ENCODE assay signal across 24 mouse cellular contexts in genomic region chr11:120939712-120940341, GRCm38 (mm10). TPM values are rescaled to one million over a fixed set of nuclear protein-coding genes. Genes with fewer than 3 reads are reported as not detected.
A peak's percentile ranks its signal among the peaks of the same experiment; 100 is the strongest.
DNase-seq lines count a peak whose midpoint lies in the region; ATAC-seq lines count a peak whose summit lies in the region.
"Had no signal": no experiment of that assay in that cellular context is flagged by ENCODE, and none has a peak within 500 bp of the region (broad histone marks: within the 10 kb centered on the region; RNA-seq: fewer than 3 reads in every experiment).

No protein-coding gene starts in this region.

- WGBS in liver, embryonic 11.5 days = 28% methylated on average over 5 of the region's 6 CpGs
- 19% methylated on average over 6 of the region's 6 CpGs for WGBS in liver, embryonic 12.5 days (ENCODE audit: insufficient replicate concordance)

- intact Hi-C loops in gastrocnemius, postnatal 36 days (cut with DNase I) = no loop called here
- intact Hi-C loops in heart, postnatal 10 days (cut with DNase I) = no loop called here

- H3K9me3 ChIP-seq in liver, embryonic 11.5 days (ENCODE audit: control insufficient read depth, low read length) = no peaks in the 10 kb centered on the region
- H3K9me3 ChIP-seq in liver, embryonic 12.5 days (replicated peaks) = no peaks in the 10 kb centered on the region
- H3K9me3 ChIP-seq: embryonic facial prominence, embryonic 15.5 days; G1E; kidney, embryonic 15.5 days; limb, embryonic 12.5 days; neural tube, embryonic 15.5 days had no signal

- ATAC-seq in liver, embryonic 11.5 days (replicated peaks; ENCODE audit: low FRiP score) = no peak
- ATAC-seq in liver, embryonic 12.5 days = no peak
- ATAC-seq in megakaryocyte, adult 5-6 weeks (ENCODE audit: poor library complexity, severe bottlenecking) = peak; percentile 36
- ATAC-seq: forebrain, embryonic 14.5 days; hindbrain, embryonic 16.5 days had no signal

- H3K9ac ChIP-seq in liver, embryonic 11.5 days (ENCODE audit: low read depth, low read length) = no peak overlapping the region
- H3K9ac ChIP-seq in liver, embryonic 12.5 days = no peak overlapping the region
- H3K9ac ChIP-seq: embryonic facial prominence, embryonic 15.5 days; kidney, embryonic 15.5 days; limb, embryonic 12.5 days; midbrain, embryonic 12.5 days; neural tube, embryonic 15.5 days had no signal

- H3K4me3 ChIP-seq in liver, embryonic 11.5 days (ENCODE audit: low read depth, low read length) = no peak overlapping the region
- H3K4me3 ChIP-seq in liver, embryonic 12.5 days = no peak overlapping the region
- H3K4me3 ChIP-seq: embryonic facial prominence, embryonic 15.5 days; kidney, embryonic 15.5 days; limb, embryonic 12.5 days; midbrain, embryonic 12.5 days; neural tube, embryonic 15.5 days had no signal

- H3K4me2 ChIP-seq in liver, embryonic 11.5 days = no peak overlapping the region
- no peak overlapping the region for H3K4me2 ChIP-seq in liver, embryonic 12.5 days
- H3K4me2 ChIP-seq: embryonic facial prominence, embryonic 15.5 days; kidney, embryonic 15.5 days; limb, embryonic 12.5 days; midbrain, embryonic 12.5 days; neural tube, embryonic 15.5 days had no signal

- peak; percentile 43 for DNase-seq in liver
- DNase-seq in liver, embryonic 11.5 days (ENCODE audit: low spot score) = no peak
- DNase-seq in gastrocnemius, postnatal 36 days = no peak
- DNase-seq in right cerebral cortex, adult 2 months (ENCODE audit: low spot score in 2 of 2) = no peak
- DNase-seq in heart, postnatal 10 days = no peak
- DNase-seq: adrenal gland, adult 2 months; cerebellum, adult 8-10 months; cerebellum, postnatal 36 days; embryo, embryonic 11 days; heart, adult 11 months; kidney, postnatal 36 days; lung, adult 2 months; lung, postnatal 14 days; right cerebral cortex, adult 18-20 months had no signal

- H3K4me1 ChIP-seq in liver, embryonic 11.5 days (replicated peaks; ENCODE audit: control insufficient read depth, insufficient read depth, low read length) = peaks cover 11% of the 10 kb centered on the region
- peaks cover 25% of the 10 kb centered on the region for H3K4me1 ChIP-seq in liver, embryonic 12.5 days
- H3K4me1 ChIP-seq: embryonic facial prominence, embryonic 15.5 days; kidney, embryonic 15.5 days; limb, embryonic 12.5 days; midbrain, embryonic 12.5 days; neural tube, embryonic 15.5 days had no signal

- H3K27ac ChIP-seq in liver, embryonic 11.5 days (ENCODE audit: low read depth, low read length) = no peak overlapping the region
- peak overlapping the region; percentile 62 for H3K27ac ChIP-seq in liver, embryonic 12.5 days
- H3K27ac ChIP-seq: embryonic facial prominence, embryonic 15.5 days; kidney, embryonic 15.5 days; limb, embryonic 12.5 days; midbrain, embryonic 12.5 days; neural tube, embryonic 15.5 days had no signal

- no peaks in the 10 kb centered on the region for H3K27me3 ChIP-seq in liver, embryonic 11.5 days (replicated peaks; ENCODE audit: control insufficient read depth, insufficient read depth, low read length)
- peaks cover 15% of the 10 kb centered on the region for H3K27me3 ChIP-seq in liver, embryonic 12.5 days (replicated peaks)
- H3K27me3 ChIP-seq: midbrain, embryonic 12.5 days; neural tube, embryonic 15.5 days had no signal

- no peaks in the 10 kb centered on the region for H3K36me3 ChIP-seq in liver, embryonic 11.5 days (ENCODE audit: control insufficient read depth, insufficient read depth, low read length)
- no peaks in the 10 kb centered on the region for H3K36me3 ChIP-seq in liver, embryonic 12.5 days
- H3K36me3 ChIP-seq: embryonic facial prominence, embryonic 15.5 days; G1E; kidney, embryonic 15.5 days; limb, embryonic 12.5 days; midbrain, embryonic 12.5 days; neural tube, embryonic 15.5 days had no signal

RNA-seq across cellular contexts. Expression of gene Ccdc57, which starts 7.2 kb away (rescaled TPM):
- 4.2 and 4.7 TPM in 2 replicates for polyA plus RNA-seq in liver, embryonic 11.5 days (2014; fragmentation: Nextera tagmentation; extraction: Ambion mirVana)
- 2.9 and 3.2 TPM in 2 replicates for polyA plus RNA-seq in liver, embryonic 12.5 days (2016; fragmentation: Nextera tagmentation; extraction: Ambion mirVana)
- total RNA-seq in megakaryocyte, adult 5-6 weeks (2015) = 0.30 and 1.2 TPM in 2 replicates
- total RNA-seq in megakaryocyte, adult 5-6 weeks (2017) = 2.1 and 2.4 TPM in 2 replicates
- 1 to 10 TPM; 4.1 to 4.9 TPM for total RNA-seq in gastrocnemius, postnatal 36 days (2021)
- total RNA-seq in heart, postnatal 10 days (2021) = 1 to 10 TPM; 1.7 to 1.8 TPM

RNA-seq across cellular contexts. Expression of gene Slc16a3, which starts 8.5 kb away (rescaled TPM):
- 257 and 272 TPM in 2 replicates for polyA plus RNA-seq in liver, embryonic 11.5 days (2014; fragmentation: Nextera tagmentation; extraction: Ambion mirVana)
- polyA plus RNA-seq in liver, embryonic 12.5 days (2016; fragmentation: Nextera tagmentation; extraction: Ambion mirVana) = 166 and 170 TPM in 2 replicates
- 21.4 and 24.6 TPM in 2 replicates for total RNA-seq in megakaryocyte, adult 5-6 weeks (2015)
- total RNA-seq in megakaryocyte, adult 5-6 weeks (2017) = 35.2 and 40.7 TPM in 2 replicates
- total RNA-seq in gastrocnemius, postnatal 36 days (2021) = 100 to 1,000 TPM; 365 to 521 TPM
- 1 to 10 TPM; 4.0 to 4.4 TPM for total RNA-seq in heart, postnatal 10 days (2021)

RNA-seq across cellular contexts. Expression of gene Csnk1d, which starts 51.3 kb away (rescaled TPM):
- 62.2 and 66.5 TPM in 2 replicates for polyA plus RNA-seq in liver, embryonic 11.5 days (2014; fragmentation: Nextera tagmentation; extraction: Ambion mirVana)
- 58.4 and 61.1 TPM in 2 replicates for polyA plus RNA-seq in liver, embryonic 12.5 days (2016; fragmentation: Nextera tagmentation; extraction: Ambion mirVana)
- 56.0 and 64.8 TPM in 2 replicates for total RNA-seq in megakaryocyte, adult 5-6 weeks (2015)
- total RNA-seq in megakaryocyte, adult 5-6 weeks (2017) = 67.8 and 69.7 TPM in 2 replicates
- 10 to 100 TPM; 51.6 to 54.5 TPM for total RNA-seq in gastrocnemius, postnatal 36 days (2021)
- total RNA-seq in heart, postnatal 10 days (2021) = 10 to 100 TPM; 86.0 to 89.5 TPM

Comparison
In these comparisons a context has a peak if more than half of its experiments do, and no peak if none do; other contexts are left out.
1. RNA of gene Slc16a3, which starts 8.5 kb away (total RNA-seq): 365 to 521 TPM in gastrocnemius, postnatal 36 days; 21.4 to 40.7 TPM in megakaryocyte, adult 5-6 weeks and 4.0 to 4.4 TPM in heart, postnatal 10 days; every median in the first group is over 4 times any median in the second.